25 mouse cellular contexts compared by ENCODE assay signal in the genomic region with DNA sequence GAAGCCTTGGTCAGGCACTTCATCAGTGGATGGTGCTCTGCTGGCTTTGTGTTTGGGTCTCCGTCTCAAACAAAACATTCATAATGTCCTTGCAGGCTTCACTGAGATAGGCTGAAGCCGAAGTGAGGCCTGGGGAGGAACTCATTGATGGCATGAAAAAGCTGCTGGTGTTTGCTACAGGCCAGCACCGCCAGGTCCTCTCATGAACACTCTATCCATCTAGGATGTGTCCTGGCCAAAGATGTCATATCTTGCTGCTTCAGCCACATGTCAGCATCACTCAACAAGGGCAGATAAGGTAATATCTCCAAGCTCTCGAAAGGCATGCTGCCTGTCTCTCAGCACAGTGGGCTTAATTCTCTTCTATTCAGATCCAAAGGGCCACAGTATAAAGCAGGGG.
DNase-seq lines count a peak whose midpoint lies in the region; ATAC-seq and TF ChIP-seq lines count a peak whose summit lies in the region.
"Had no signal": no experiment of that assay in that cellular context is flagged by ENCODE, and none has a peak within 500 bp of the region (broad histone marks: within the 10 kb centered on the region; RNA-seq: fewer than 3 reads in every experiment).

No protein-coding gene starts in this region.

- intact Hi-C loops in heart, postnatal 10 days (cut with DNase I): no loop called here
- intact Hi-C loops in heart, postnatal 36 days (cut with DNase I): no loop called here

- 26% methylated on average over 4 of the region's 4 CpGs for WGBS in heart, embryonic 10.5 days
- 18% methylated on average over 4 of the region's 4 CpGs for WGBS in heart, embryonic 12.5 days
- WGBS in heart, embryonic 16.5 days: 21% methylated on average over 4 of the region's 4 CpGs
- WGBS in lung, embryonic 15.5 days: 41% methylated on average over 4 of the region's 4 CpGs
- WGBS in lung, adult 2 months: 50% methylated on average over 4 of the region's 4 CpGs

- no peaks in the 10 kb centered on the region for H3K27me3 ChIP-seq in heart, embryonic 10.5 days (ENCODE audit: insufficient read depth, poor library complexity, severe bottlenecking)
- 0 out of 2 replicates have a peak, but pooled peaks cover 7% of the 10 kb centered on the region for H3K27me3 ChIP-seq in heart, embryonic 12.5 days (replicated peaks)
- no peaks in the 10 kb centered on the region for H3K27me3 ChIP-seq in heart, embryonic 16.5 days (ENCODE audit: control insufficient read depth, insufficient read depth, low read length)
- no peaks in the 10 kb centered on the region for H3K27me3 ChIP-seq in lung, embryonic 15.5 days
- H3K27me3 ChIP-seq: CH12.LX; embryonic facial prominence, embryonic 12.5 days; forebrain, embryonic 13.5 days had no signal

- no peaks in the 10 kb centered on the region for H3K36me3 ChIP-seq in heart, embryonic 10.5 days
- no peaks in the 10 kb centered on the region for H3K36me3 ChIP-seq in heart, embryonic 12.5 days
- no peaks in the 10 kb centered on the region for H3K36me3 ChIP-seq in heart, embryonic 16.5 days (ENCODE audit: control insufficient read depth, insufficient read depth)
- no peaks in the 10 kb centered on the region for H3K36me3 ChIP-seq in lung, embryonic 15.5 days
- H3K36me3 ChIP-seq: embryonic facial prominence, embryonic 10.5 days; embryonic facial prominence, embryonic 12.5 days; G1E had no signal

- no peak overlapping the region for H3K9ac ChIP-seq in heart, embryonic 12.5 days
- H3K9ac ChIP-seq in heart, embryonic 16.5 days (ENCODE audit: low read length): no peak overlapping the region
- no peak overlapping the region for H3K9ac ChIP-seq in lung, embryonic 15.5 days
- H3K9ac ChIP-seq: embryonic facial prominence, embryonic 12.5 days; forebrain, embryonic 13.5 days had no signal

- TF ChIP-seq CTCF in lung, adult 2 months (IDR thresholded peaks at IDR 0.05; ENCODE audit: insufficient read depth, low read length): no peak

- no peak overlapping the region for H3K4me3 ChIP-seq in heart, embryonic 10.5 days
- no peak overlapping the region for H3K4me3 ChIP-seq in heart, embryonic 12.5 days
- H3K4me3 ChIP-seq in heart, embryonic 16.5 days (ENCODE audit: low read length): no peak overlapping the region
- no peak overlapping the region for H3K4me3 ChIP-seq in lung, embryonic 15.5 days
- no peak overlapping the region for H3K4me3 ChIP-seq in lung, adult 2 months (replicated peaks; ENCODE audit: extremely low read depth, low read depth, low read length)
- H3K4me3 ChIP-seq: embryonic facial prominence, embryonic 10.5 days; embryonic facial prominence, embryonic 12.5 days; forebrain, embryonic 13.5 days had no signal

- peaks cover 13% of the 10 kb centered on the region for H3K4me1 ChIP-seq in heart, embryonic 10.5 days
- H3K4me1 ChIP-seq in heart, embryonic 12.5 days (replicated peaks): peaks cover 8% of the 10 kb centered on the region
- no peaks in the 10 kb centered on the region for H3K4me1 ChIP-seq in heart, embryonic 16.5 days (ENCODE audit: control insufficient read depth, insufficient read depth, low read length)
- no peaks in the 10 kb centered on the region for H3K4me1 ChIP-seq in lung, embryonic 15.5 days
- H3K4me1 ChIP-seq in lung, adult 2 months (ENCODE audit: control insufficient read depth, insufficient read depth, low read length): no peaks in the 10 kb centered on the region
- H3K4me1 ChIP-seq: embryonic facial prominence, embryonic 10.5 days; embryonic facial prominence, embryonic 12.5 days; forebrain, embryonic 13.5 days had no signal

- TF ChIP-seq POLR2A in lung, adult 2 months (IDR thresholded peaks at IDR 0.05; ENCODE audit: borderline replicate concordance, extremely low read depth, low read depth, low read length): no peak

- H3K4me2 ChIP-seq in heart, embryonic 12.5 days: 0 out of 2 replicates have a peak overlapping the region, but pooled peaks have one; percentile 2
- no peak overlapping the region for H3K4me2 ChIP-seq in heart, embryonic 16.5 days (ENCODE audit: low read depth, low read length)
- H3K4me2 ChIP-seq in lung, embryonic 15.5 days: no peak overlapping the region
- H3K4me2 ChIP-seq: embryonic facial prominence, embryonic 12.5 days; forebrain, embryonic 13.5 days had no signal

- DNase-seq in heart, embryonic 10.5 days (ENCODE audit: low spot score): peak; percentile 79
- DNase-seq in heart, postnatal 10 days: no peak
- DNase-seq in heart, adult 18-20 months: no peak
- no peak for DNase-seq in heart, postnatal 36 days
- no peak for DNase-seq in lung, adult 2 months
- DNase-seq: adrenal gland, adult 8-10 months; adrenal gland, postnatal 14 days; adrenal gland, postnatal 36 days; B cell, adult 2 months; cerebellum, adult 11-12 months; cerebellum, adult 2 months; cerebellum, adult 9-10 months; cerebellum, postnatal 10 days; cerebellum, postnatal 25 days had no signal

- ATAC-seq in heart, embryonic 12.5 days (ENCODE audit: insufficient number of reproducible peaks, low FRiP score): peak; percentile 22; the same call in 1 of the 2 replicates
- peak; percentile 23; the same call in 1 of the 2 replicates for ATAC-seq in heart, embryonic 16.5 days (replicated peaks; ENCODE audit: extremely low read depth, insufficient read depth, low FRiP score)
- ATAC-seq in lung, embryonic 15.5 days (ENCODE audit: borderline replicate concordance, extremely low read depth, low FRiP score, low TSS enrichment): peak; percentile 39; the same call in 1 of the 2 replicates
- ATAC-seq: activated CD4-positive, CD25-positive, alpha-beta regulatory T cell, adult 4 months; CD4-positive, CD25-positive, alpha-beta regulatory T cell, adult 4 months; forebrain, embryonic 13.5 days; Patski had no signal

- H3K27ac ChIP-seq in heart, embryonic 10.5 days: no peak overlapping the region
- H3K27ac ChIP-seq in heart, embryonic 12.5 days (ENCODE audit: poor library complexity, severe bottlenecking): no peak overlapping the region
- no peak overlapping the region for H3K27ac ChIP-seq in heart, embryonic 16.5 days (ENCODE audit: low read length)
- no peak overlapping the region for H3K27ac ChIP-seq in lung, embryonic 15.5 days
- H3K27ac ChIP-seq: embryonic facial prominence, embryonic 10.5 days; embryonic facial prominence, embryonic 12.5 days; forebrain, embryonic 13.5 days had no signal

- no peaks in the 10 kb centered on the region for H3K9me3 ChIP-seq in heart, embryonic 10.5 days
- H3K9me3 ChIP-seq in heart, embryonic 12.5 days (replicated peaks): no peaks in the 10 kb centered on the region
- no peaks in the 10 kb centered on the region for H3K9me3 ChIP-seq in heart, embryonic 16.5 days (replicated peaks; ENCODE audit: control insufficient read depth, low read length)
- no peaks in the 10 kb centered on the region for H3K9me3 ChIP-seq in lung, embryonic 15.5 days
- H3K9me3 ChIP-seq: embryonic facial prominence, embryonic 10.5 days; embryonic facial prominence, embryonic 12.5 days; forebrain, embryonic 13.5 days had no signal
